Mouse (Mus musculus) megakaryocyte, embryonic 14.5 days (primary cell): ENCODE measurements at regions not wholly inside any gene's neighbourhood (a gene's known extent, or its start where the extent isn't known, plus 50 kb on each side); places are given as distances from the start of the nearest gene placed in this dataset.

Experiments
- FLI1 ChIP-seq: IDR thresholded peaks from 2 replicates; pipeline ENCODE4 v1.6.1; 2012; ENCODE audit warnings: low read length, inconsistent platforms, mixed read lengths
- GATA1 ChIP-seq: IDR thresholded peaks from 3 replicates; pipeline ENCODE4 v1.6.1; 2012; ENCODE audit warnings: mixed read lengths, low read length, inconsistent platforms, borderline replicate concordance

DNA sequence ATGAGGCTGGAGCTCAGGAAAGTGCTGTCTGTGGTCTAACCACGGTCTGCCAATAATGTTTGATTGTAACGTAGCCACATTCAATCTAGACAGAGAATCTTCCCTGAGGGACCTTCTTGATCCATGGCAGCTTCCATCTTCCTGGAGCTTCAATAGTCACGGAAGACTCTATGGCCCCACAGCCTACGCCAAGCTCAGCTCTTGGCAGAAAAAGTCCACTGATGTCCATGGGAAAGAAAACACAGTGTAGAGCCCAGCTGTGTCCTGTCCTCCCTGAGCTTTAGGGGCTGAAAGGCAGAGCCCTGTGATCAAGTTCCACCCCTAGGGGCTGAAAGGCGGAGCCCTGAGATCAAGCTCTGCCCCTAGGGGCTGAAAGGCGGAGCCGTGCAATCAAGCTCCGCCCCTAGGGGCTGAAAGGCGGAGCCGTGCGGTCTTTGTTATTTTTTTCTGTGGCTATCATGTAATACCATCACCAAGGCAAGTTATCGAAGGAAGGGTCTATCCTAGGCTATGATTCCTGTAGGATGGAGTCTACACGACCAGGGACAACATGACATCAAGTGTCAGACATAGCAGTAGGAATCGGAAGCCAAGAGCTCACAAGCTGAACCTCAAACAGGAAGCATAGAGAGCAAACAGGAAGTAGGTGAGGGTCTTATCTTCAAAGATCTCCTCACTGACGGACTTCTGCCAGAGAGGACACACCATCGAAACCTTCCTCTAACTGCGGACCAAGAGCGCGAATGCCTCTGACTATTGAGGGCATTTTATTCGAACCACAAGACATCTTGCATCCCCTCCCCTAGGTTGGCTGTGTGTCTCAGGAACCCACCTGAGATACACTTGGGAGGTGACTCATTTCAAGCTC, 81.4 kb downstream of the Gm26897 start:
- TF ChIP-seq GATA1 (no peak), FLI1 (no peak)
